Mouse (Mus musculus) spleen, adult 2 months (tissue): Measurements from ENCODE around the gene Hexa. TPM values are rescaled to one million over a fixed set of nuclear protein-coding genes. Genes with fewer than 3 reads are reported as not detected.

Source experiments
- DNase-seq, 2 experiments: peaks; one replicate each; pipeline versions ENCODE4 v3.0.0 to v3.0.0-alpha.2; 2012 to 2021; ENCODE audit warnings: low spot score in 2 of 2, low read depth in 1 of 2
- H3K27ac ChIP-seq: fragments of 200-500 bp; 2 replicates; pipeline ENCODE4 v1.5.1; 2012; ENCODE audit warnings: low read length, inconsistent platforms; ENCODE audit not compliant: insufficient read depth
- H3K27me3 ChIP-seq: fragments of 200-500 bp; 2 replicates; pipeline ENCODE4 v1.6.1; 2012; ENCODE audit warnings: mild to moderate bottlenecking, moderate library complexity, low read length, inconsistent platforms; ENCODE audit not compliant: control insufficient read depth, insufficient read depth
- H3K36me3 ChIP-seq: fragments of 200-500 bp; 2 replicates; pipeline ENCODE4 v1.6.1; 2012; ENCODE audit warnings: mild to moderate bottlenecking, low read length, inconsistent platforms; ENCODE audit not compliant: control insufficient read depth, insufficient read depth
- H3K4me1 ChIP-seq: fragments of 200-500 bp; 2 replicates; pipeline ENCODE4 v1.6.1; 2011; ENCODE audit warnings: inconsistent platforms; ENCODE audit not compliant: control insufficient read depth, insufficient read depth, insufficient read length
- H3K4me3 ChIP-seq: fragments of 200-500 bp; 2 replicates; pipeline ENCODE4 v1.5.1; 2011; ENCODE audit warnings: mild to moderate bottlenecking, inconsistent platforms; ENCODE audit not compliant: insufficient read depth, insufficient read length; ENCODE audit errors: extremely low read depth
- CTCF ChIP-seq: fragments of 200-500 bp; IDR thresholded peaks from 2 replicates; pipeline ENCODE4 v1.5.1; 2011; ENCODE audit warnings: mild to moderate bottlenecking, inconsistent platforms; ENCODE audit not compliant: insufficient read depth, insufficient read length, insufficient replicate concordance; ENCODE audit errors: extremely low read depth
- POLR2A ChIP-seq: fragments of 200-500 bp; IDR thresholded peaks from 2 replicates; pipeline ENCODE4 v1.6.1; 2011; ENCODE audit warnings: low read depth, low read length, inconsistent platforms
- WGBS: fragments of 180-500 bp; shearing (Covaris S2); methylation state at CpG from one replicate; pipeline ENCODE4 v1.1.7; 2018; 5-methylcytosine and 5-hydroxymethylcytosine counted together
- polyA plus RNA-seq: library from polyadenylated mRNA; depleted of rRNA; stranded (reverse); fragments of >200 nt; gene quantifications from 2 replicates; pipeline ENCODE4 v1.2.3, GENCODE M21; 2012

Hexa gene
- polyA plus RNA-seq, 1 experiment, result 72.4 TPM

DNA sequence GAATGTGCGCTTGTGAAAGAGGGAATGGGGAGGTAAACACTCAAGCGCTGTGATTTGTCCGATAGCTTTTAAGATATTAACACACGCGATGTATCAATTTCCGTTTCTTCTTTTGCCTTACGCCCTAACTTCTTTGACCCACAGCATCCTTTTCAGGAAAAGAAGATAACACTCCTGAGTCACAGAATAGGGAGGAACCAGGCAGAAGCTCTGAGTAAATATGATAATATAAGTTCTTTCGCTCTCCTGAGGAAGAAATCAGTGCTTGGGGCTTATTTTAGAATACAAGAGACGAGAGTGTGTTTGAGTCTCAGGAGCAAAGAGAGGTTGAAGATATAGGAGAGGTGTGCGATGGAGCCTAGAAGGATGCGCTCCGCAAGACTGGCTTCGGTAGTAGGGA is 38.1 kb downstream of the Hexa start:
- H3K36me3 ChIP-seq, result no peaks in the 10 kb centered on the region
- WGBS, result 24% methylated on average over 13 of the region's 13 CpGs
- H3K4me3 ChIP-seq, result peak overlapping the region; percentile 29; the same call in 1 of the 2 replicates
- TF ChIP-seq CTCF, result no peak
- TF ChIP-seq POLR2A, result no peak
- DNase-seq, result no peak
- H3K27me3 ChIP-seq, result peaks cover 11% of the 10 kb centered on the region
- no peak overlapping the region for H3K27ac ChIP-seq
- peaks cover 10% of the 10 kb centered on the region for H3K4me1 ChIP-seq

DNA sequence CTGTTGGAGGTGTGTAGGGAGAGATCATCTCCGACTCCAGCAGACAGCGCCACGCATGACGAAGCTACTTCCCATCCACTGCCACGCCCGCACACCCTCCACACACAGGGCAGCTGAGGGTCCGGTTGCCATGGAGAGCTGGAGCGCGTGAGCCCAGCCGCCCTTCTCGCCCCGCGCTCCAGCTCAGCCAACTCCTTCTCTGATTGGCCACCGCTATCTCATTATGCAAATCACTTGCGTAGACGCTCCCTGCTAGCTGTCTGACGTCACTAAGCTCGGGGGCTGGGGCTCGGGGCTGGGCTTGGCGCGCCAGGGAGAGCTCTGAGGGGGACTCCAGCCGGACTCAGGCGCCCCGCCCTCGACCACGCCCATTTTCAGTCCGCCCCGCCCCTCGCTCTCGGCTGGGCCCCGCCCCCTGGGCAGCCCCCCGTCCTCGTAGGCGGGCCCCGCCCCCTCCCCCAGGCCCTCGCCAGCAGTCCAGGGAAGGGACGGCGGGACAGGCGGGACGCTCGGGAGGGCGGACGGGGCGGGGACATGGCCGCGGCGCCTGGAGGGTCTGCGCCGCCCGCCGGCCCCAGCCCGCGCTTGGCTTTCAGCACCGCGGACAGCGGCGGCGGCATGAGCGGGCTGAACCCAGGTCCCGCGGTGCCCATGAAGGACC is 38.6 kb downstream of the Hexa start, which contains the start of gene Celf6:
Celf6 (plus strand) TSS at position 74 of the 661 bp plus-strand sequence.
- Histone ChIP-seq H3K4me3 (peak within 1 kb of the TSS; percentile 29; the same call in 1 of the 2 replicates), H3K27ac (no peak within 1 kb of the TSS), H3K36me3 (no peaks in the 10 kb centered on the region), H3K4me1 (peaks cover 10% of the 10 kb centered on the region), H3K27me3 (peaks cover 11% of the 10 kb centered on the region)
- no peak for TF ChIP-seq CTCF
- peak in 1 of 2 experiments; percentile 11 for DNase-seq
- WGBS, result 1% methylated on average over 57 of the region's 61 CpGs

DNA sequence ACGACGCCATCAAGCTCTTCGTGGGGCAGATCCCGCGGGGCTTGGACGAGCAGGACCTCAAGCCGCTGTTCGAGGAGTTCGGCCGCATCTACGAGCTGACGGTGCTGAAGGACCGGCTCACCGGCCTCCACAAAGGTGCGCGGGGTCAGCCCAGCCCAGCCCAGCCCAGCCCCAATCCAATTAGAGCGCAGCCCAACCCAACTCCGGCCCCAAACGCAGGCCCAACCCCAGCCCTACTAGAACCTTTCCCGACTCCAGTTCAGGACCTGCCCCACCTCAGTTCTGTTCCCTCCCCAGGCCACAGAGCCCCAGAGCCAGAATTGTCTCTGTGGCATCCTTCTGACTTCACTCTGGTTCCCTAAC is 39.1 kb downstream of the Hexa start:
- no peak for DNase-seq
- 4% methylated on average over 20 of the region's 20 CpGs for WGBS
- Histone ChIP-seq H3K36me3 (no peaks in the 10 kb centered on the region), H3K4me3 (no peak overlapping the region), H3K27me3 (peaks cover 11% of the 10 kb centered on the region), H3K27ac (no peak overlapping the region), H3K4me1 (peaks cover 10% of the 10 kb centered on the region)
- no peak for TF ChIP-seq CTCF
- TF ChIP-seq POLR2A, result no peak

DNA sequence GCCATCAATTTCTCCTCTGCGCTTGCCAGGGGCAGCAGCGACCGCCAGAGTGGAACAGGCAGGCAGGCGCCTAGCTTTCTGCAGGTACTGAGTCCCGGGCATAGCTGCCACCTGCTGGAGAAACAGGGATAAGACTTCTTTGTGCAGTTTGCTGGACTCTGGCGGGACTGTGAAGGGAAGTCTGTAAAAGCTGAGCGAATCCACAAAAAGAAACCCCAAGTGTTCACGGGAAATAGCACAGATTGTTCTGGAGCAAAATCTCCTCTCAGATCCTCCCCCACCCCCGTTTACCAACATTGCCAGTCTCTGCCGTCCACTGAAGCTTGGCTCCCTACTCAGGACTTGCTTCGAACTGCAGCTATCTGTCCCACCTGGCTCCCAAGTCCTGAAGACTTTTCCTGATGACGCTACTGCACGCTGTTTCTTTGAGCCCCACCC is 45.5 kb downstream of the Hexa start:
- H3K36me3 ChIP-seq, result no peaks in the 10 kb centered on the region
- no peak overlapping the region for H3K4me3 ChIP-seq
- TF ChIP-seq CTCF (peak; percentile 61; the same call in 1 of the 2 replicates), POLR2A (no peak)
- peaks cover 1% of the 10 kb centered on the region; the same call in 1 of the 2 replicates for H3K27me3 ChIP-seq
- no peaks in the 10 kb centered on the region for H3K4me1 ChIP-seq
- no peak overlapping the region for H3K27ac ChIP-seq
- WGBS, result 6% methylated on average over 13 of the region's 13 CpGs
- DNase-seq, result peak in 1 of 2 experiments; percentile 66

DNA sequence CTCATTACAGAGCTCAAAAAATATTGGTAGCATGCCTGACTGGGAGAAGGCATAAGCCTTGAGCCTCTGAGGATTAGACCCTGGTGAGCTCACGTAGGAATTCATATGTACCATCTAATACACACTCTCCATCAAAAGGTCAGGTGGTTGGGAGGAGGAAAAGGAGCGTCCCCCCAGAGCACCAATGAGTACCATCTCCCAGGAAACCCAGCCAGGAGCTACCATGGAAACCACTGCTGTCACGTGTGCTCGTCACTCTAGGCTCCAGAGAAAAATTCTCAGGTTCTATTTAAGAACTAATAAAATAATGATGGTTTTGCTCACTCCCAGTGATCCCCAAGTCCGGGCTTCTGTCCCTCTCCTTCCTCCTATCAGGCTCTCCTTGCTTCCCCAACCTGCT is 48.9 kb downstream of the Hexa start:
- TF ChIP-seq CTCF (no peak), POLR2A (no peak)
- H3K4me3 ChIP-seq, result no peak overlapping the region
- no peaks in the 10 kb centered on the region for H3K4me1 ChIP-seq
- peaks cover 1% of the 10 kb centered on the region; the same call in 1 of the 2 replicates for H3K27me3 ChIP-seq
- H3K36me3 ChIP-seq, result no peaks in the 10 kb centered on the region
- DNase-seq, result no peak
- 78% methylated on average over 5 of the region's 5 CpGs for WGBS
- no peak overlapping the region for H3K27ac ChIP-seq

DNA sequence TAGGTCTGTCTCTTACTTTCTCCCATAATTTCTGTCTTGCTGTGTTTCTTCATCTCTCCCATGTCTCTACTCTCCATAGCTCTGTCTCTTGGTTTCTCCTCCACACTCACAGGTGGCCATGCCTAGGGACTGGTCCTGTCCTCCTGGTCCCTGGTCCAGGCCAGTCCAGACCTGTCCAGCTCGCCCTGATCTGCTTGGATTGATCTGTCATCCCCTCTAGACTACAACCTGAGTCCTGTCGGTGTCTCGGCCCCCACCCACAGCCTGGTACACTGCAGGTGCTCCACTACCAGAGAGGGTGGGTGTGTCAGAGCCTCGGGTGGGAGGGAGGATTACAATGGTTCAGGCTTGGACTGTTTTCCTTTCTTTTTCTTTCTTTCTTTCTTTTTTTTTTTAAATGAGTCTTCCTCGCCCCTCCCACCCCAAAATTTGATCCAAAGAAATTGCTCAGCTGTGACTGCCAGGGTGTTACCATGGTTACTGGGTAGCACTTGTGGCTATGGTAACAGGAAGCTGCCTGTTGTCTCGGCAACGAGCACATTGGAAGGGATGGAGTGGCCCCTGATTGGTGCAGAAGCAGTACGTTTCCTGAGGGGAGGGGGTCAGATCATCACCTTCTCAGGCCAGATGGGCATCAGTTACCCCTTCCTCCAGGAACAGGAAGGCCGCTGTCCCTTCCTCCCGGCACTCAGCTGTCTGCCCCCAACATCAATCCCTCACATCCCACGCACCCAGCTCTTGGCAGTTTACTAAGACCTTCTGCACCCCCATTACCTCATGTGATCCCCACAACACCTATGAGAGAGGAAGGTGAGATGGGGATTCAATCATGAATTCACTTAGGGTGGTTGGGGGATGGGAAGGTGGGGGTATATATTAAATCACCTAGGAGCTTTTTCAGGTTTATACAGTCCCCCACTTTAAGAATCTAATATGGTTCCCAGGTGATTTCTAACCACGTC is 49.7 kb downstream of the Hexa start:
- Histone ChIP-seq H3K4me3 (no peak overlapping the region), H3K36me3 (no peaks in the 10 kb centered on the region), H3K27me3 (no peaks in the 10 kb centered on the region), H3K27ac (no peak overlapping the region), H3K4me1 (no peaks in the 10 kb centered on the region)
- 45% methylated on average over 12 of the region's 12 CpGs for WGBS
- TF ChIP-seq CTCF (no peak), POLR2A (no peak)
- no peak for DNase-seq
